Mouse (Mus musculus): ENCODE results near the gene Ubxn2a. TPM values are rescaled to one million over a fixed set of nuclear protein-coding genes. Genes with fewer than 3 reads are reported as not detected.
A peak's percentile ranks its signal among the peaks of the same experiment; 100 is the strongest.

Gene Ubxn2a
- polyA plus RNA-seq, 1 experiment = 4.1 TPM

GRCm38 (mm10) chr12:4842456-4842855, 65.0 kb downstream of the Ubxn2a start:
- no peak overlapping the region for H3K4me3 ChIP-seq (ENCODE audit: insufficient read depth, poor library complexity, severe bottlenecking)
- TF ChIP-seq USF1 (IDR thresholded peaks at IDR 0.05; ENCODE audit: low read depth) (no peak), FOSL1 (IDR thresholded peaks at IDR 0.05; ENCODE audit: insufficient read depth, low read length, poor library complexity, severe bottlenecking) (no peak), MAX (IDR thresholded peaks at IDR 0.05) (no peak), MYOG (IDR thresholded peaks at IDR 0.05; ENCODE audit: control insufficient read depth, extremely low read depth, insufficient read length) (no peak), CEBPB (IDR thresholded peaks at IDR 0.05; ENCODE audit: low read depth) (no peak), CTCF (IDR thresholded peaks at IDR 0.05; ENCODE audit: control insufficient read depth, insufficient read depth, insufficient read length) (no peak), MYOD1 (IDR thresholded peaks at IDR 0.05; ENCODE audit: control insufficient read depth, insufficient read length, low read depth) (no peak)
- no peak overlapping the region for H3ac ChIP-seq (ENCODE audit: control insufficient read depth, insufficient read length, low read depth)
- H3K27me3 ChIP-seq (ENCODE audit: control insufficient read depth, insufficient read depth, insufficient read length) = no peaks in the 10 kb centered on the region
- H3K79me2 ChIP-seq (ENCODE audit: control insufficient read depth, insufficient read depth) = peaks cover 39% of the 10 kb centered on the region
- peaks cover 14% of the 10 kb centered on the region for H3K79me3 ChIP-seq (ENCODE audit: low read depth)
- H3K36me3 ChIP-seq (ENCODE audit: control insufficient read depth, insufficient read depth) = no peaks in the 10 kb centered on the region

- Histone ChIP-seq H3ac (ENCODE audit: control insufficient read depth, insufficient read length, low read depth) (peak within 1 kb of the TSS; percentile 78), H3K79me3 (ENCODE audit: low read depth) (peaks cover 12% of the 10 kb centered on the region), H3K79me2 (ENCODE audit: control insufficient read depth, insufficient read depth) (peaks cover 31% of the 10 kb centered on the region), H3K4me3 (ENCODE audit: insufficient read depth, poor library complexity, severe bottlenecking) (peak within 1 kb of the TSS; percentile 52), H3K36me3 (ENCODE audit: control insufficient read depth, insufficient read depth) (no peaks in the 10 kb centered on the region), H3K27me3 (ENCODE audit: control insufficient read depth, insufficient read depth, insufficient read length) (no peaks in the 10 kb centered on the region)
- TF ChIP-seq MYOG (IDR thresholded peaks at IDR 0.05; ENCODE audit: control insufficient read depth, extremely low read depth, insufficient read length) = no peak
- TF ChIP-seq MYOD1 (IDR thresholded peaks at IDR 0.05; ENCODE audit: control insufficient read depth, insufficient read length, low read depth) = no peak
- no peak for TF ChIP-seq USF1 (IDR thresholded peaks at IDR 0.05; ENCODE audit: low read depth)
- no peak for TF ChIP-seq CTCF (IDR thresholded peaks at IDR 0.05; ENCODE audit: control insufficient read depth, insufficient read depth, insufficient read length)
These were observed 66.1 kb downstream of the Ubxn2a start, which contains the start of gene Fkbp1b for GRCm38 (mm10) chr12:4841392-4841887. Gene Fkbp1b, minus strand, starts transcription at chr12:4841591.

- no peak for TF ChIP-seq USF1 (IDR thresholded peaks at IDR 0.05; ENCODE audit: low read depth)
- TF ChIP-seq CTCF (IDR thresholded peaks at IDR 0.05; ENCODE audit: control insufficient read depth, insufficient read depth, insufficient read length) = no peak
- TF ChIP-seq MYOD1 (IDR thresholded peaks at IDR 0.05; ENCODE audit: control insufficient read depth, insufficient read length, low read depth) = no peak
- no peak for TF ChIP-seq MYOG (IDR thresholded peaks at IDR 0.05; ENCODE audit: control insufficient read depth, extremely low read depth, insufficient read length)
- TF ChIP-seq FOSL1 (IDR thresholded peaks at IDR 0.05; ENCODE audit: insufficient read depth, low read length, poor library complexity, severe bottlenecking) = no peak
- TF ChIP-seq MAX (IDR thresholded peaks at IDR 0.05) = no peak
- TF ChIP-seq CEBPB (IDR thresholded peaks at IDR 0.05; ENCODE audit: low read depth) = no peak
- peak overlapping the region; percentile 78 for H3ac ChIP-seq (ENCODE audit: control insufficient read depth, insufficient read length, low read depth)
- H3K27me3 ChIP-seq (ENCODE audit: control insufficient read depth, insufficient read depth, insufficient read length) = no peaks in the 10 kb centered on the region
- H3K4me3 ChIP-seq (ENCODE audit: insufficient read depth, poor library complexity, severe bottlenecking) = peak overlapping the region; percentile 52
- peaks cover 24% of the 10 kb centered on the region for H3K79me2 ChIP-seq (ENCODE audit: control insufficient read depth, insufficient read depth)
- no peaks in the 10 kb centered on the region for H3K36me3 ChIP-seq (ENCODE audit: control insufficient read depth, insufficient read depth)
- H3K79me3 ChIP-seq (ENCODE audit: low read depth) = peaks cover 9% of the 10 kb centered on the region
These were observed 66.8 kb downstream of the Ubxn2a start for GRCm38 (mm10) chr12:4840741-4841140.

- H3K36me3 ChIP-seq (ENCODE audit: control insufficient read depth, insufficient read depth) = no peaks in the 10 kb centered on the region
- peaks cover 17% of the 10 kb centered on the region for H3K79me2 ChIP-seq (ENCODE audit: control insufficient read depth, insufficient read depth)
- peaks cover 9% of the 10 kb centered on the region for H3K79me3 ChIP-seq (ENCODE audit: low read depth)
- TF ChIP-seq MYOG (IDR thresholded peaks at IDR 0.05; ENCODE audit: control insufficient read depth, extremely low read depth, insufficient read length) = no peak
- no peak for TF ChIP-seq MYOD1 (IDR thresholded peaks at IDR 0.05; ENCODE audit: control insufficient read depth, insufficient read length, low read depth)
- TF ChIP-seq FOSL1 (IDR thresholded peaks at IDR 0.05; ENCODE audit: insufficient read depth, low read length, poor library complexity, severe bottlenecking) = no peak
- no peak for TF ChIP-seq CEBPB (IDR thresholded peaks at IDR 0.05; ENCODE audit: low read depth)
- TF ChIP-seq CTCF (IDR thresholded peaks at IDR 0.05; ENCODE audit: control insufficient read depth, insufficient read depth, insufficient read length) = no peak
- no peak for TF ChIP-seq MAX (IDR thresholded peaks at IDR 0.05)
- no peak for TF ChIP-seq USF1 (IDR thresholded peaks at IDR 0.05; ENCODE audit: low read depth)
- H3ac ChIP-seq (ENCODE audit: control insufficient read depth, insufficient read length, low read depth) = no peak overlapping the region
- no peak overlapping the region for H3K4me3 ChIP-seq (ENCODE audit: insufficient read depth, poor library complexity, severe bottlenecking)
- H3K27me3 ChIP-seq (ENCODE audit: control insufficient read depth, insufficient read depth, insufficient read length) = no peaks in the 10 kb centered on the region
These were observed 67.5 kb downstream of the Ubxn2a start for GRCm38 (mm10) chr12:4840010-4840409.

GRCm38 (mm10) chr12:4836959-4837358, 70.5 kb downstream of the Ubxn2a start:
- H3K4me3 ChIP-seq (ENCODE audit: insufficient read depth, poor library complexity, severe bottlenecking) = no peak overlapping the region
- TF ChIP-seq MAX (IDR thresholded peaks at IDR 0.05) (no peak), USF1 (IDR thresholded peaks at IDR 0.05; ENCODE audit: low read depth) (no peak), FOSL1 (IDR thresholded peaks at IDR 0.05; ENCODE audit: insufficient read depth, low read length, poor library complexity, severe bottlenecking) (no peak), MYOG (IDR thresholded peaks at IDR 0.05; ENCODE audit: control insufficient read depth, extremely low read depth, insufficient read length) (no peak)
- no peaks in the 10 kb centered on the region for H3K79me2 ChIP-seq (ENCODE audit: control insufficient read depth, insufficient read depth)
- H3K36me3 ChIP-seq (ENCODE audit: control insufficient read depth, insufficient read depth) = peaks cover 7% of the 10 kb centered on the region
- H3ac ChIP-seq (ENCODE audit: control insufficient read depth, insufficient read length, low read depth) = no peak overlapping the region
- no peaks in the 10 kb centered on the region for H3K79me3 ChIP-seq (ENCODE audit: low read depth)
- H3K27me3 ChIP-seq (ENCODE audit: control insufficient read depth, insufficient read depth, insufficient read length) = no peaks in the 10 kb centered on the region

Other genes with a start within 250 kb of the Ubxn2a start
- gene Fam228a, start 169.3 kb downstream of the Ubxn2a start, polyA plus RNA-seq (2012; fragmentation: generic; extraction: Trizol) = 0.05 TPM
- gene Pfn4, start 138.7 kb downstream of the Ubxn2a start, polyA plus RNA-seq (2012; fragmentation: generic; extraction: Trizol) = not detected
- 0.01 TPM for gene Fam228b, start 138.4 kb downstream of the Ubxn2a start, polyA plus RNA-seq (2012; fragmentation: generic; extraction: Trizol)
- gene Sf3b6, start 90.2 kb downstream of the Ubxn2a start, polyA plus RNA-seq (2012; fragmentation: generic; extraction: Trizol) = 103 TPM
- 5.5 TPM for gene Fkbp1b, start 66.1 kb downstream of the Ubxn2a start, polyA plus RNA-seq (2012; fragmentation: generic; extraction: Trizol)
- gene Wdcp, start 64.4 kb downstream of the Ubxn2a start, polyA plus RNA-seq (2012; fragmentation: generic; extraction: Trizol) = 7.0 TPM
- 0.08 TPM for gene Mfsd2b, start 33.3 kb downstream of the Ubxn2a start, polyA plus RNA-seq (2012; fragmentation: generic; extraction: Trizol)
- gene Atad2b, start 9.6 kb upstream of the Ubxn2a start, polyA plus RNA-seq (2012; fragmentation: generic; extraction: Trizol) = 2.3 TPM